10 mouse cellular contexts compared by ENCODE assay signal in the genomic region with DNA sequence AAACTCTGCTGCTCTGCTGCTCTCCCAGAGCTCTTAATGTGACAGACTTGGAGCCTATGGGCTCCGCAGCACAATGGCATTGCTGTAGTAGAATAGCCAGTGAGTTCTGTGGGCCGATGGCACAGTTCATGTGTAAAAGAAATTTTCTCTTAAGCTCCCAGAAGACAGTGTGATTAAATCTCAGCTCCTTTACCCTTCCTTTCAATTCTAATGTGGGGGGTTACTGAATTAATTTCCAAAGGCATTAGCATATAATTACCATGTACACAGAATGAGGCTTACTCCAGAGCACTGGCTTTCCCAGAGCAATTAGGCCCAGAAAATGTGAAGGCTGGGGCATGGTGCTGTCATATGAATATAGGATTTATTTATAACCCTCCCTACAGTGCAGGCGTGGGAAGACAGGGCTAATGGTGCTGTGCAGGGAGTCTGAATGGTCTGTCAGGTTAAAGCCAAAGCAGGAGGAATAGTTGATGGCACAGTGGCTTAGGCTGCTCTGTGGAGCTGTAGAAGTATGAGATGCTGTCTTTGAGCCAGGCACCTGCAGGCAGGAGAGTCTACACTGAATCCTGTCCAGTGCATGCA.
DNase-seq lines count a peak whose midpoint lies in the region; ATAC-seq lines count a peak whose summit lies in the region.
"Had no signal": no experiment of that assay in that cellular context is flagged by ENCODE, and none has a peak within 500 bp of the region (broad histone marks: within the 10 kb centered on the region; RNA-seq: fewer than 3 reads in every experiment).

No protein-coding gene starts in this region.

- H3K9ac ChIP-seq in hindbrain, embryonic 12.5 days = no peak overlapping the region
- no peak overlapping the region for H3K9ac ChIP-seq in midbrain, embryonic 16.5 days (ENCODE audit: low read depth, low read length)
- no peak overlapping the region for H3K9ac ChIP-seq in kidney, embryonic 15.5 days
- H3K9ac ChIP-seq: liver, embryonic 14.5 days had no signal

- peak; percentile 97 for ATAC-seq in hindbrain, embryonic 12.5 days (ENCODE audit: low FRiP score)
- peak; percentile 97 for ATAC-seq in midbrain, embryonic 16.5 days
- ATAC-seq in kidney, embryonic 15.5 days (replicated peaks; ENCODE audit: low FRiP score) = no peak

- no peaks in the 10 kb centered on the region for H3K36me3 ChIP-seq in hindbrain, embryonic 12.5 days
- H3K36me3 ChIP-seq in midbrain, embryonic 16.5 days (ENCODE audit: control insufficient read depth, insufficient read depth, low read length) = no peaks in the 10 kb centered on the region
- no peaks in the 10 kb centered on the region for H3K36me3 ChIP-seq in kidney, embryonic 15.5 days

- H3K4me1 ChIP-seq in hindbrain, embryonic 12.5 days = peaks cover 7% of the 10 kb centered on the region
- peaks cover 12% of the 10 kb centered on the region for H3K4me1 ChIP-seq in midbrain, embryonic 16.5 days (ENCODE audit: control insufficient read depth, insufficient read depth, low read length)
- H3K4me1 ChIP-seq in kidney, embryonic 15.5 days = 0 out of 2 replicates have a peak, but pooled peaks cover 5% of the 10 kb centered on the region

- WGBS in hindbrain, embryonic 12.5 days = 36% methylated on average over 3 of the region's 3 CpGs
- WGBS in midbrain, embryonic 16.5 days = 18% methylated on average over 3 of the region's 3 CpGs
- WGBS in kidney, embryonic 15.5 days = 76% methylated on average over 3 of the region's 3 CpGs

- H3K27me3 ChIP-seq in hindbrain, embryonic 12.5 days = no peaks in the 10 kb centered on the region
- H3K27me3 ChIP-seq in midbrain, embryonic 16.5 days (ENCODE audit: control insufficient read depth, insufficient read depth, low read depth, low read length) = no peaks in the 10 kb centered on the region
- H3K27me3 ChIP-seq in kidney, embryonic 15.5 days = no peaks in the 10 kb centered on the region

- DNase-seq in embryo, embryonic 11 days = peak; percentile 17
- DNase-seq in embryo, embryonic 9.5 days (ENCODE audit: extremely low spot score) = no peak
- peak; percentile 57 to 60 for DNase-seq in cerebellum, postnatal 25 days
- no peak for DNase-seq in urinary bladder, adult 2 months (ENCODE audit: low spot score)
- no peak for DNase-seq in thymus, adult 18-20 months

- H3K9me3 ChIP-seq in hindbrain, embryonic 12.5 days (replicated peaks) = no peaks in the 10 kb centered on the region
- no peaks in the 10 kb centered on the region for H3K9me3 ChIP-seq in midbrain, embryonic 16.5 days (replicated peaks; ENCODE audit: control insufficient read depth, low read length, poor library complexity, severe bottlenecking)
- H3K9me3 ChIP-seq in kidney, embryonic 15.5 days (replicated peaks) = no peaks in the 10 kb centered on the region

- no peak overlapping the region for H3K4me3 ChIP-seq in hindbrain, embryonic 12.5 days
- H3K4me3 ChIP-seq in midbrain, embryonic 16.5 days (ENCODE audit: low read depth, low read length) = no peak overlapping the region
- no peak overlapping the region for H3K4me3 ChIP-seq in kidney, embryonic 15.5 days (replicated peaks)

- H3K27ac ChIP-seq in hindbrain, embryonic 12.5 days = peak overlapping the region; percentile 60
- H3K27ac ChIP-seq in midbrain, embryonic 16.5 days (ENCODE audit: low read length) = peak overlapping the region; percentile 77
- no peak overlapping the region for H3K27ac ChIP-seq in kidney, embryonic 15.5 days
- H3K27ac ChIP-seq: liver, embryonic 14.5 days; macrophage had no signal

- H3K4me2 ChIP-seq in hindbrain, embryonic 12.5 days (replicated peaks) = no peak overlapping the region
- H3K4me2 ChIP-seq in midbrain, embryonic 16.5 days (ENCODE audit: low read length) = no peak overlapping the region
- H3K4me2 ChIP-seq in kidney, embryonic 15.5 days = no peak overlapping the region

Comparison
In these comparisons a context has a peak if more than half of its experiments do, and no peak if none do; other contexts are left out.
1. DNase-seq: peak in embryo, embryonic 11 days (single experiment) and cerebellum, postnatal 25 days (2 of 2); none in embryo, embryonic 9.5 days (single experiment), urinary bladder, adult 2 months (single experiment) and thymus, adult 18-20 months (0 of 2).